10 mouse cellular contexts compared by ENCODE assay signal in the genomic region with DNA sequence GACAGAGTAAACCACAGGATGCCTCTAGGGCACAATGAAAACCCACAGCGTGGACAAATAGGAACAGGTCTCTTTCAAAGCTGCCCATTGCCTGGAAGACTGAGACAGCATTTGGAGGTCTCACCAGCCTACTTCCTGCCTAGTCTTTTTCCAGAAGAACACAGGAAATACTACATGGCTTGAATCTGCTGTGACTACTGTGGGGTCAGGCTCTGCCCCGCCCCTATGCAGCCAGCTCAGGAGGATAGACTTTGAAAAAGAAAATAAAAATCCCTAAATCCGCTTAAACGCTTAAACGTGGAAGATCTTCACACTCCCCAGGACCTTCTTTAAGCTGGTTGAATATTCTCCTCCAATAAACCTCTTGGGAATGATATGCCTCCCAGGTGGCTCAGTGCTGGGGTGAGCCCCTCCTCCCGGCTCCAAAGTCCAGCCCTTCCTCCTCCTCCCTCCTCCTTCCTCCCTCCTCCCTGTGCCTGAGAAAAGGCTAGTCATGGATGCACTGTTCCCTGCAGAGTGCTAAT. TPM values are rescaled to one million over a fixed set of nuclear protein-coding genes. Genes with fewer than 3 reads are reported as not detected.
DNase-seq lines count a peak whose midpoint lies in the region; ATAC-seq lines count a peak whose summit lies in the region.
"Had no signal": no experiment of that assay in that cellular context is flagged by ENCODE, and none has a peak within 500 bp of the region (broad histone marks: within the 10 kb centered on the region; RNA-seq: fewer than 3 reads in every experiment).

No protein-coding gene starts in this region.

- H3K27me3 ChIP-seq in forebrain, embryonic 12.5 days = 0 out of 2 replicates have a peak, but pooled peaks cover 4% of the 10 kb centered on the region
- no peaks in the 10 kb centered on the region for H3K27me3 ChIP-seq in forebrain, embryonic 15.5 days
- H3K27me3 ChIP-seq in megakaryocyte, embryonic 14.5 days (replicated peaks) = peaks cover 26% of the 10 kb centered on the region
- H3K27me3 ChIP-seq in stomach, embryonic 16.5 days (ENCODE audit: control insufficient read depth, insufficient read depth, low read length) = no peaks in the 10 kb centered on the region

- no peak overlapping the region for H3K4me3 ChIP-seq in forebrain, embryonic 12.5 days (replicated peaks)
- H3K4me3 ChIP-seq in forebrain, embryonic 15.5 days = no peak overlapping the region
- peak overlapping the region; percentile 86 for H3K4me3 ChIP-seq in megakaryocyte, embryonic 14.5 days (replicated peaks)
- H3K4me3 ChIP-seq in stomach, embryonic 16.5 days (replicated peaks; ENCODE audit: low read length) = no peak overlapping the region
- H3K4me3 ChIP-seq: erythroblast, embryonic 14.5 days; layer of hippocampus, adult 2 months had no signal

- 25% methylated on average over 6 of the region's 6 CpGs for WGBS in forebrain, embryonic 12.5 days
- 10% methylated on average over 6 of the region's 6 CpGs for WGBS in forebrain, embryonic 15.5 days
- WGBS in large intestine, adult 2 months = 6% methylated on average over 6 of the region's 6 CpGs
- 18% methylated on average over 6 of the region's 6 CpGs for WGBS in stomach, embryonic 16.5 days

- H3K4me2 ChIP-seq in forebrain, embryonic 12.5 days = no peak overlapping the region
- H3K4me2 ChIP-seq in forebrain, embryonic 15.5 days (replicated peaks) = no peak overlapping the region
- H3K4me2 ChIP-seq in stomach, embryonic 16.5 days (ENCODE audit: low read depth, low read length) = 0 out of 2 replicates have a peak overlapping the region, but pooled peaks have one; percentile 11

- no peak overlapping the region for H3K27ac ChIP-seq in forebrain, embryonic 12.5 days
- no peak overlapping the region for H3K27ac ChIP-seq in forebrain, embryonic 15.5 days (replicated peaks)
- no peak overlapping the region for H3K27ac ChIP-seq in stomach, embryonic 16.5 days (ENCODE audit: low read length)
- H3K27ac ChIP-seq: layer of hippocampus, adult 2 months had no signal

- 0 out of 2 replicates have a peak, but pooled peaks have one; percentile 20 for ATAC-seq in forebrain, embryonic 12.5 days (ENCODE audit: low FRiP score)
- ATAC-seq in forebrain, embryonic 15.5 days (replicated peaks) = no peak
- ATAC-seq in megakaryocyte, adult 5-6 weeks (ENCODE audit: poor library complexity, severe bottlenecking) = no peak
- peak; percentile 62; the same call in 1 of the 2 replicates for ATAC-seq in stomach, embryonic 16.5 days (ENCODE audit: insufficient read depth, low FRiP score)
- ATAC-seq in frontal cortex, adult (ENCODE audit: low TSS enrichment) = no peak

- H3K9ac ChIP-seq in forebrain, embryonic 12.5 days = no peak overlapping the region
- H3K9ac ChIP-seq in forebrain, embryonic 15.5 days (replicated peaks) = no peak overlapping the region
- no peak overlapping the region for H3K9ac ChIP-seq in stomach, embryonic 16.5 days (ENCODE audit: low read length)

- H3K9me3 ChIP-seq in forebrain, embryonic 12.5 days = no peaks in the 10 kb centered on the region
- no peaks in the 10 kb centered on the region for H3K9me3 ChIP-seq in forebrain, embryonic 15.5 days
- no peaks in the 10 kb centered on the region for H3K9me3 ChIP-seq in megakaryocyte, embryonic 14.5 days
- no peaks in the 10 kb centered on the region for H3K9me3 ChIP-seq in stomach, embryonic 16.5 days (replicated peaks; ENCODE audit: control insufficient read depth, low read length)

- no peaks in the 10 kb centered on the region for H3K36me3 ChIP-seq in forebrain, embryonic 12.5 days (replicated peaks)
- no peaks in the 10 kb centered on the region for H3K36me3 ChIP-seq in forebrain, embryonic 15.5 days
- H3K36me3 ChIP-seq in megakaryocyte, embryonic 14.5 days (replicated peaks; ENCODE audit: low read length) = no peaks in the 10 kb centered on the region
- no peaks in the 10 kb centered on the region for H3K36me3 ChIP-seq in stomach, embryonic 16.5 days (ENCODE audit: control insufficient read depth, insufficient read depth, low read length)

- DNase-seq in large intestine, adult 2 months (ENCODE audit: low read depth, low spot score) = peak; percentile 50
- DNase-seq in thymus, postnatal 0 days (ENCODE audit: low spot score) = no peak

- H3K4me1 ChIP-seq in forebrain, embryonic 12.5 days = peaks cover 7% of the 10 kb centered on the region; the same call in 1 of the 2 replicates
- H3K4me1 ChIP-seq in forebrain, embryonic 15.5 days = peaks cover 21% of the 10 kb centered on the region
- H3K4me1 ChIP-seq in megakaryocyte, embryonic 14.5 days = peaks cover 42% of the 10 kb centered on the region
- 0 out of 2 replicates have a peak, but pooled peaks cover 4% of the 10 kb centered on the region for H3K4me1 ChIP-seq in stomach, embryonic 16.5 days (ENCODE audit: control insufficient read depth, insufficient read depth, low read length)

RNA-seq across cellular contexts. Expression of gene Mapt, which starts 15.0 kb away (rescaled TPM):
- polyA plus RNA-seq in forebrain, embryonic 12.5 days (2016; fragmentation: Nextera tagmentation; extraction: Ambion mirVana) = 115 and 134 TPM in 2 replicates
- polyA plus RNA-seq in forebrain, embryonic 15.5 days (2015; fragmentation: Nextera tagmentation; extraction: Ambion mirVana) = 672 and 718 TPM in 2 replicates
- polyA plus RNA-seq in megakaryocyte, embryonic 14.5 days (2012; ENCODE audit: insufficient read depth, low replicate concordance) = 0.76 TPM in 1 of 2 replicates, not detected in the other
- 0.09 and 0.36 TPM in 2 replicates for total RNA-seq in megakaryocyte, adult 5-6 weeks (2015)
- total RNA-seq in megakaryocyte, adult 5-6 weeks (2017) = 0.48 and 1.5 TPM in 2 replicates
- polyA plus RNA-seq in large intestine, adult 2 months (2012; rRNA removed) = 2.3 and 2.7 TPM in 2 replicates
- 13.9 and 18.7 TPM in 2 replicates for polyA plus RNA-seq in stomach, embryonic 16.5 days (2015; fragmentation: Nextera tagmentation; extraction: Ambion mirVana)
- 0.41 and 0.61 TPM in 2 replicates for polyA plus RNA-seq in thymus, postnatal 0 days (2015; fragmentation: Nextera tagmentation; extraction: Ambion mirVana)
- polyA plus RNA-seq: erythroblast, embryonic 14.5 days had no signal

Comparison
In these comparisons a context has a peak if more than half of its experiments do, and no peak if none do; other contexts are left out.
1. ATAC-seq: peak in forebrain, embryonic 12.5 days (single experiment) and stomach, embryonic 16.5 days (single experiment); none in forebrain, embryonic 15.5 days (single experiment), megakaryocyte, adult 5-6 weeks (single experiment) and frontal cortex, adult (single experiment).